Mouse (Mus musculus) cerebellum, postnatal 36 days (tissue): ENCODE measurements around the gene Cdc14a.

Experiments used
- DNase-seq, 2 experiments: peaks; one replicate each; pipeline ENCODE4 v3.0.0; 2021 to 2022; ENCODE audit warnings: mixed read lengths in 2 of 2

The Cdc14a gene

DNA sequence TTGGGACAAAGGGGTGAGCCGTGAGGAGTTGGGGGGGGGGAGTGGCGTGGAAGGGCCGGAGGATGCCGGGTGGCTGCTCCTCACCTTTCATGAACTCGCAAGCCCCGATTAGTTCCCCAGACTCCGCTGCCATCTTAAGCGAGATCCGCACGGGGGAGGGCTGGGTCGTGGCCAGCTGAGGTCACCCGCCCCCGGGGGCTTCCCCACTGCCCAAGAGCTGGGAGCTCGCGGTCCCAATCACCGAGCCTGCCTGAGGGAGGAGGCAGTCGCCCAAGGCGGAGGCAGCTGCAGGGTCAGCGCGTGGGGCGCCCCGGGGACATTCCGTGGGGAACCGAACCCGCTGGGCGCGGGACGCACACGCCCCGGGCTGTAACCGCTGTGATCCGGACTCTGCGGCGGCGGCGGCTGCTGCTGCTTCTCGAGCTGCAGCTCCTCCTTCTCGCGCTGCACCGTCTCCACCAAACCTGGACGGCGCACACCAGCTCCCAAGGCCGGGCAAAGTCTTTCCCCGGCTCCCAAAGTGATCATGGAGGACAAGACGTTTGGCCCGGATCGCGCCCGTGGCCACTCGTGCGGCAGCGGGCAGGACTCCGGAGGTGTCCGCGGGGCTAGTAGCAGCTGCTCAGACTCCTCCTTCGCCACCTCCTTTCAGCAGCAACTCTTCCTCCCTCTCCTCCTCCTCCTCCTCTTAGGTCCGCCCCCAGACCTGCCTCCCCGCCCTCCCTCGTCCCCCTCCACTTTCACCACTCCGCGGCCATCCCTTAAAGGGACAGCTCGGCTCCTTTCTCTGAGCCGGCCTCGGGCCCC lies at the start of gene Cdc14a:
TSS of gene Cdc14a (minus strand) at position 680 of the 807 bp plus-strand sequence.
- peak; percentile 55 to 61 for DNase-seq

DNA sequence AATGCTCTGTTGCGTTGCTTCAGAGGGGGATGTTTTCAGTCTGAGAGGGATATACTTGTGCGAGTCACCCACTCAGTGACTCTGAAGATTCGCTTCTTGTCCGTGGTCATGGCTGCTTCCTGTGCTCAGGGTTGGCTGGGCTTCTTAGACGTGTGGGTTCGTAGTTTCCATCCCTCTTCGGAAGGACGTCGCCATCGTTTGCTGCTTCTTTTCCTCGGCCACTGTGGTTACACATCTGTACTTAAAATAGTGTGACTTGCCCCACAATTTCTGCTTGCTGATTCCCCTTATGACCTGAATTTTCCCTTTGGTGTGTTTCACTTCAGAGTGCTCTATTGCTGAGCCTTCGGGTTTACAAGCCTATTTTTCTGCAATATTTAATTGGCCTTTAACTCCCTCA lies 41.9 kb upstream of the Cdc14a start:
- DNase-seq: no peak

DNA sequence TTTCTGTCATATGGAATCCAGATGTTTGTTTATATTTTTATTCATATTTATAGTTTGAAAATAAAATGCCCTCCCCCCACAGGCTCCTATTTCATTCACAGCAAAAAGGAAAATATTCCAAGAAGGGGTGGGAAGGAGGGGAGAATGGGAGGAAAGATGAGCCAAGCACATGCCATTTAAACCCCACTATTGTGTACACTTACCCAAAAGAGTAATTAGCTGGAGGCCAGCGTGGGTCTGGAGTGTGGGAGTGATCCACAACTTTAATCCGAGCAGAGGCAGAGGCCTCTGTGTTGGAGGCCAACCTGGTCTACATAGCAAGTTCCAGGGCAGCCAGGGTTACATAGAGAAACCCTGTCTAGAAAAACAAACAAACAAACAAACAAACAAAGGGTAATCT lies 40.5 kb upstream of the Cdc14a start:
- DNase-seq: no peak

DNA sequence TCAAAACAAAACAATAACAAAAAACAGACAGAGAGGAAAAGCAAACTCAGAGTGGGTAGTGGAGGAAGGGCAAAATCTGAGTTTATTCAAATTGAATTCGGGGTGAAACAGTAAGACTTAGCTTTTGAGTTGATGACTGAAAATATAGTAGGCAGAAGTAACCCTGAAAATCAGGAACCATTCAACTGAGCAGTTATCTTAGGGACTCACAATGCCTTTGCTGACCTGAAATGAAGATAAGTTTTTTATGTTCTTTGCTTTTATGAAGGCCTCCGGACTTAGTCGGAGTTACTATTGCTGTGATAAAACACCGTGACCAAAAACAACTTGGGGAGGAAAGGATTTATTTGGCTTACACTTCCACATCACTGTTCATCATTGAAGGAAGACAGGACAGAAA lies 37.2 kb upstream of the Cdc14a start:
- DNase-seq: no peak

DNA sequence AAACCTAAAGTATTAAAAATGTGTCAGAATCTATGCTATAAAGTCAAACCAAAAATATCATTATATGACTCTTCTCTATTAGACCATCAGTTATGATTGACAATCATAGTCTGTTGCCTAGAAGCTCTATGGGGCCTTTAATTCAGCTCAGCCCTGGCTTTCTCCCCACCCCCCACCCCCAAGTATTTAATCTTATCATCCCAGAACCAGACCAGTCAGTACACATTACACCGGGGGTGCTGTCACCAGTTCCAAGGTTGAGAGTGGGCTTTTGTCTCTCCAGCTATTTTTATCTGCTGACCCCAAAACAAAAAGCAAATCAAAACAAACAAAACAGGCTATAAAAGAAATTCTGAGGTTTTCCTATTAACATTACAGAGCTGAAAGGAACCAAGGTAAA lies 30.7 kb upstream of the Cdc14a start:
- DNase-seq: no peak

DNA sequence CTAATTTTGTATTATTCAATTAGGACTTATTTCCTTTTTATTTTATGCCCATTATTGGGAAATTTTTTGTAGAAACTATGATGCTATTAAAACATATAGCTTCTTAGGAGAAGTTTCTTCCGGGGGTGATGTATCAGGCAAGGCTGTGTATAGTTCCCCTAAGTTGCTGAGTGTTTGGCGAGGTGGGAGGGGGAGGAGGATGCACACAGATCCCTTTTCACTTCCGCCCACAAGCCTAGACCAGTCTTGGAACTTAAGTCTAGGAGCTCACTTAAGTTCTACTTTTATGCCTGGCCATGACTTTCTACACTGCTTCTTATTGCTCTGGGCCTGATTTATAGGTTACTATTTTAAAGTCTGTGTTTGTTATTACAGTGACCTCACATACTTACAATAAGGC lies 26.9 kb upstream of the Cdc14a start:
- no peak for DNase-seq

DNA sequence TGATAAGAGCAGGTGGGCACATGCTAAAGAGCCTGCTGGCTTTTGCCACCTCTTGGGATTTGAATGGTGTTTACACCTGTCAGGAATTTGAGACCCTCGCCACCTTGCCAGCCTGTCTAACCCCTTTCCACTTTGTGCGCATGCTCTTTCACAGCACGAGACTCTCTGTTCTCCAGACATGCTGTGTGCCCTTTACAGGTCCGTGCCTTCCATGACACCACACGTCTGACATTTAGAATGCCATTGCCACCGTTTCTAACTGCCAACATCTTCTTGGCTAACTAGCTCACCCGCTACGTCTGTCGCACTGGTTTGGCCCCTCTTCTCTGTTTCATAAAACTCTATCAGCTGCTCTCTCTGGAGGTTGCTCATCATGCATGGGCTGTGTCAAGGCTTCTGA lies 20.5 kb upstream of the Cdc14a start:
- DNase-seq: no peak

DNA sequence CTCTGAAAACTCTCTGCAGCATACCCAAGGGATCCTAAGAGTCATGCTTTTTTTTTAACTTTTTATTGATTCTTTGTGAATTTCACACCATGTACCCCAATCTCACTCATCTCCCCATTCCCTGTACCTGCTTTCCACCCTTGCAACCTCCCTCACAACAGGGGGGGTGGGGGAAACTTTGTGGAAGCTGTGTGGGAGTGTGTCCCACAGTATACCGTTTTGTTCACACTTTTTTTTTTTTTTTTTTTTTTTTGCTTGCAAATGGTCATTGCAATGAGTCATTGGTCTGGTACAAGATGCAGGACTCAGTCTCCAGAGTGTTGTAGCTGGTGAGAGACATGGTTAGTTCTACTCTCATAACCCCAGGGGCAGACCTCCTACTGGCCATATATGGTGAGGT lies 19.0 kb upstream of the Cdc14a start:
- no peak for DNase-seq

DNA sequence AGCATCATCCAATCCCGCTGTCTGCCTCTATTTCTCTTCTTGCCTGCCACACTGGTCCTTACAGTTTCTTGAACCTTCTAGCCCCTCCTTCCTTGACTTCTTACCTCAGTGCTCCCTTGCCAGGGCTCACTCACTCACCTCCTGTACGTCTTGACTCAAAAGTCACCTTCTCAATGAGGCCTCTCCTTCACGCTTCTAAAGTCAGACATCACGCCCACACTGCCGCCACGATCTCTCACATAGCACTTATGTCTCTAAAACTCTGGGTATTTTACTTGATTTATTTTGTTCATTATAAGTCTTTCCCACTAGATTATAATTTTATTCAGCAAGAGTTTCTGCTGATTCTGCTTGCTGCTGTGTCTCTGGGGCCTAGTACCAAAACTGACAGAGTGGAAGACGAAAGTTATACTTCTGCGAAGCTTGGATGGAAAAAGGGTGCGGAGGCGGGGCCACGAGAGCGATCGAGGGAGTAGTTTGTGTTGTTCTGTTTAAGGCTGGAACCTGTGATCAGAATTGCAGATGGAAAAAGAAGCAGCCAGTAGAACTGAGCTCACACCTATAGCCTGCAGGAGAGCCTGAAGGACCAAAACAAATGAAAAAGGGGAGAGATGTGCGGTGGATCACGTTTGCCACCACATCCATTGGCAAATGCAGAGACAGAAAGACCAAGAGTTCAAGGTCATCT lies 17.8 kb upstream of the Cdc14a start:
- no peak for DNase-seq

DNA sequence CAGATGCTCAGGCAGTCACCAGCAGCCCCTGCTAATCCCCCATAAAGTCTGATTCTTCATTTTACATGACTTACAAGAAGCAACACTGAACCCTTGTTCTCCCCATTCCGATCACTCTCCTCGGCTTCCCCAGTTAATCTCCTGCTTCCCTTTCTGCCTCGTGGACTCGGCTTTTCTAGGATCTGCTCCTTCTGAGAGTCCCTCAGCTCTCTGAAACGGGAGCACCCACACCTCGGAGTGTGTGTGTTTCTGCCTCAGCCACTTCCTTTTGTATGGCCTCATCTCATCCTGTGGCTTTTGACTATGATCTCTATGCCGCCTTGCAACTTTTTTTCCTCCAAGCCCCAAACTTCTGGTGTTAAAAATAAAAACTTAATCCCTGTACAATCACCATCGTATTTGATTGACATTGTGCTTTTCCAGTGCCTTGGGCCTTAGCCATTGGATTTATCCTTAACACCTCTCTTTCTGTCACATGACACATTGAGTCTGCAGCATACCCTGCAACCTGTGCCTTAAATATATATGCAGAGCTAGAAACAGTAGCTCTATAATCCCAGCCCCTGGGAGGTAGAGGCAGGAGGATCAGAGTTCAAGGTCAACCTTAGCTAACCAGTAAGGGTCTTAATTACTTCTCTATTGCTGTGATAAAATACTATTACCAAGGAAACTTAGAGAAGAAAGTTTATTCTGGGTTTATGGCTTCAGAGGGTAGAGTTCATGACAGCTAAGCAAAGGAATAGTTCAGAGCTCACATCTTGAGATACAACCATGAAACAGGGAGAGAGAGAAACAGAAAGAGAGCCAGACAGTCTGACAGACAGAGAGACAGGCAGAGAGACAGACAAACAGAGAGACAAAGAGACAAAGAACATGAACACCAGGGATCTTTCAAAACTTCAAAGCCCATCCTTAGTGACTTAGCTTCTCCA lies 16.5 kb upstream of the Cdc14a start:
- no peak for DNase-seq

DNA sequence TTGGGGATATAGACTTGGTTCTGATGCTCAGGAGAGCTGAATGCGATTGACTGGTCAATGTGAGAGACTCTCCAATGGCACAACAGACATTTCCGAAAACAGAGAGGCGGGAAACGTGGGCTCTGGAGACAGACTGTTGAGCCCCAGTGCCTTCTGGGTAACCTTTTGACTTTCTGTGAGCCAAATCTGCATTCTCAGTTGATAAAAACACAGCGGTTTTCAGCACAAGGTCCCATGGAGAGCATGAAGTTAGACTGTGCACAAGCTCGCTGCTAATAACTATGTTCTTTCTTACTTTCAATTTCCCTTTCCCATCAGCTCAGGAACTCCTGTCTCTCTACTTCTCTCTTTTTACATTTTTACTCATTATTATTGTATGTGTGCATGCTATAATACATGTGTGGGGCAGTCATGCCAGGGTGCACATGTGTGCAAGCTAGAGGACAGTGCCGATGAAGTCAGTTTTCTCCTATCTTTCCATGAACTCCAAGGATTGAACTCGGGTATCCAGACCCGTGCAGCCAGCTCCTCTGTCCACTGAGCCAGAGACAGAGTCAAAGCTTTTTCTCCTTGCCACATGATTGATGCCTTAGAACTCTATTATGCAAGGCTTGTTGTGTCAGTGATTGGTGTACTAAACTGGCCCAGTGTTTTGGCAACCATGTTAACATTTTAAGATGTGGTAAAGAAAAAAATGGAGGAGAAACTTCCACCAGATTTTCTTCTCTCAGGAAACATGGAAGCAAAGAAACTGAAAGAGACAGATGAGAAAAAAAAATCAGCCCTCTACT lies 13.2 kb upstream of the Cdc14a start:
- DNase-seq: no peak

DNA sequence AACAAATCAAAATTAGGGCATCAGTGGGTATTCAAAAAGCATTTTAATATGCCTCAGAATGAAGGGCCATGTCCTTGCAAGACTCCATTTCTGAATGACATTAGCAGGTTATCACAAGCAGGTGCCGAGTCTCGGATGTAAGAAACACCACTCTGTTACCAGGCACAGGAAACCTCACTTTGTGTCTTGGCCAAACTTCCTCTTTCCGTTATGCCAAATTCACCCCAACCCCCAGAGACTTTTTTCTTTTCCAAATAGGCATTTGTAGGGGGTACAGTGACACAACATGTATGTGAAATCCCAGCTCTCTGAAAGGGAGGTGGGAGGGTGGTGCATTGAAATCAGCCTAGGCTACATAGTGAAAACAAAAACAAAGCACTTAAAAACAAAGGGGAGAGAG lies 12.3 kb upstream of the Cdc14a start:
- DNase-seq: no peak

DNA sequence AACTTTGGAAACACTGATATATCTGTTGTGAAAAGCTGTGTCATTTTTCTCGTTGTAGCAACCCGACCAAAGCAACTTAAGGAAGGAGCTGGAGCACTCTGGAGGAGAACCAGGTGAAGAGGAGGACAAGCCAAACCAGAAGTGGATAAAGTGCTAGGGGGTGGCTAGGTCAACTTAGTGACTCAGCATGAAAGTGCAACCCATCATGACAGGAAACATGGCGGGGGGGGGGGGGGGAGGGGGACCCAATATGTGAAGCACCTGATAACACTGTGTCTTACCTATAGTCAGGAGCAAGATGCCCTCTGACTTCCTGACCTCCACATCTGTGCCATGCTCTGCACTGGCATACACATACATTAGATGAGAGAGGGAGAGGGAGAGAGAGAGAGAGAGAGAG lies 10.9 kb upstream of the Cdc14a start:
- no peak for DNase-seq

DNA sequence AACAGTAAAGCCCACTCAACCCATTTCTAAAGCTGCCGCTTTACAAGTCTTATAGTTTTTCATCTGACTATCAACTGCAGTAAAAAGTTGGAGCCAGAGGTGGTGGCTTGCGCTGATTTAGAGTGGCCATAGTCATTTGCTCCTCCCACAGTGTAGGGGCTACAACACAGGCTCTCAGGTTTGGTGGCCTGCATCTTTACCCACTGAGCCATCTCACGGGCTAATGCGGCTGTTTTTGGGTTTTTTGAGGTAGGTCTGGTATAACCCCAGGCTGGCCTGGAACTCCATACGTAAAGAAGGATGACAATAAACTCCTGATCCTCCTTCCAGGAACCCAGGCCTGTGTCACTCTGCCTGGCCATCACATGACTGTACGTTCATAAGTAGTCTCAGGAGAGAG lies 2.1 kb upstream of the Cdc14a start:
- DNase-seq: no peak

DNA sequence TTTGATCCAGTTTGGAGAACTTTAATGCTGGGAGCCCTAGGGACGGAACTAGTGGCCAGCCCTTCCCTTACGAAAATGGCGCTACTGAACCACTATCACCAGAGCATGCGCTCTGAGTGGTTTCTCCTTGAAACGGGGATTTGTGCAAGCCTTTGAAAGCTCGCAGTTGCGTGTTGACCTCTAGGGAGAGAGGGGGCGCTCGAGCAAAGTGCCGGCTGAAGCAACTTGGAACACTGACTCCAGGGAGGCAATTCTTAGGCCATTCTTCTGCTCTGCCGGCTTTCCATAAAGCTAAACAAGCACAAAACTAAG lies 1.1 kb upstream of the Cdc14a start:
- DNase-seq: peak; percentile 72 to 75

DNA sequence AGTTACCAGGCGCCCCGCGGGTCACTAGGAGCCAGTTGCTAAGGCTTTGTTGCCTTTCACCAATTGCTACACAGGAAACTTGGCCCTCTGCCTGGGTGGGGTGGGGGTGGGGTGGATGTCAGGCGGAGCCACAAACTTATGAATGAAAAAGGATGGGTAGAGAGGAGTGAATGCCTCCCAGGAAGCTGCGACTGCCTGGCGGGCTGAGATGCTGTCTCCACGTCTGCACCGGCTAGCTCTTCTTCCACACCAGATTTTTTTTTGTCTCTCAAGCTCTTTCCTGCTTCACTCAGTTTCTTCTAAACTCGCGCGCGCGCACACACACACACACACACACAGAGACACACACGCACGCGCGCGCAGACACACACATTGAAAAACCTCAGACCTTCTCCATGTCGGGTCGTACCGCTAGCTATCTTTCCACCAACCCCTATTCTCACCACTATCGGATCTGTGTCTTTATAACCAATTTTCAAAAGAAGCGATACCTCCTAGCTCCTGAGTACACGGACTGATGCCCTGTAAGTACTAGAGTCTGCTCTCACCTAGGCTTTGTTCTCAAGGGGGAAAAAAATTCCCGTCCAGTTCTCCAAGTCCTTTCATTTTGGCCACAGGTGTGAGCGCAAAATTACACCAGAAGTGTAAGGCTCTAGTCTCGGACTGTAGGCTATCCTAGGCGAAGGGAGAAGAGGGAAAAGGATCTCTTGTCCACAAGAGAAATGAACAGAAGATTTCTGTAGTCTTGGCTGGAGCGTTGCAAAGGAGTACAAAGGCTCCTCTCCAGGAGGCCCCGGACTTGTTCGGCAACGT lies 534 bp upstream of the Cdc14a start:
- peak in 1 of 2 experiments; percentile 41 for DNase-seq

DNA sequence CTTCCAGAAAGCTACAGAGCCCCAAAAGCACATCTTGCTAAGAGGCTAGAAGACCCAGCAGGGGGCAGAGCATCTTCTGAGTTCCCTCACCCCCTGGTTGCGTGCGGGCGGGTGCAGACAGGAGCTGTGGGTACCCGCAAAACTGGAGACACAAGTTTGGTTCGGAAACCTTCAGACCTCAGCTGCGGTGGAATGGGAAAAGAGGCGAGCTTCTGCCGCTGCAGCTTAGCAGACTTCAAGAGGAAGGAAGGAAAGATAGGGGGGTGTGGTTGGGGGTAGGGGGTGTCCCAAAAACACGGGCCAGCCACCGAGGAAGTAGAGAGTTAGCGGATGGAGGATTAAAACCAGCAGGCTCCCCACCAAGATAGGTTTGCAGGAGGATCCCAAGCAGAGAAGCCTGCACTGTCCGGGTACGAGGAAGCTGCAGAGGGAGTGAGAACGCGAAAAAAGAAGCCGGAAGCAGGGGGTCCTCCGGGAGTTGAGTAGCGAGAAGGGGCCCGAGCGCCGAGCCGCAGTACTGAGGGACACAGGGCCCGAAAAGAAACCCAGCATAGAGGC lies 958 bp downstream of the Cdc14a start:
- DNase-seq: peak; percentile 26 to 33

DNA sequence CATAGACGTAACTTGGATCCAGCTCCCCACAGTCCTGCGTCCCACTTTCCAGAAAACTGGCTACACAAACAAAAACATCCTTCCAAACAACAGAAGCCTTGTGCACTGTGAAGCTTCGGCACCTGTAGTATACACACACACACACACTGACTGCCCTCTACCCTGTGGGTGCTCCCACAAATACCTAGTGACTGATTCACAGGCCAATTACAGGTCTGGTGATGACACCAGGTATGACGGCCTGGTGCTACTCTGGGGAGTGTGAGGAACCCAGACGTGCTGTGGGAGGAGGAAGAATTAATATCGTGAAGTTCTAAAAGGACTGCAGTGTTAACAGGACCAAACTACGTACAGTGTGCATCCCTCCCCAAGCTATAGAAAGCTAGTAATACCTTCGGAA lies 1.8 kb downstream of the Cdc14a start:
- DNase-seq: no peak

DNA sequence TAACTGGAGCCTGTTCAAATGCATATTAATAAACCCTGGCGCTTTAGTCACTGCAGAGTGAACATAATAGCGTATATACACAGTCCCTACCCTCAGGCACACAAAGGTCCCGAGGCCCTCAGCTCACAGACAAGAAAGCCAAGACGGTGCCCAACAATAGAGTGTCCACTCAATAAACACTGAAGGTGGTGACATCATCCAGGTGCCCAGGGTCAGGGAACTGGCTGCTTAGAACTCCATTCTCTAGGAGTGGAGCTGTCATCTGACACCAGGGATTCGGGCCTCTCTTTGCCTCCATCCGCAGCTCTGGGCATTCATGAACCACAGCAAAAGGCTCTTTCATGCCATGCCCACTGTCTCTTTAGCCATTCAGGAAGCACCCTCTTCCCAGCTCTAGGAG lies 2.7 kb downstream of the Cdc14a start:
- DNase-seq: no peak

DNA sequence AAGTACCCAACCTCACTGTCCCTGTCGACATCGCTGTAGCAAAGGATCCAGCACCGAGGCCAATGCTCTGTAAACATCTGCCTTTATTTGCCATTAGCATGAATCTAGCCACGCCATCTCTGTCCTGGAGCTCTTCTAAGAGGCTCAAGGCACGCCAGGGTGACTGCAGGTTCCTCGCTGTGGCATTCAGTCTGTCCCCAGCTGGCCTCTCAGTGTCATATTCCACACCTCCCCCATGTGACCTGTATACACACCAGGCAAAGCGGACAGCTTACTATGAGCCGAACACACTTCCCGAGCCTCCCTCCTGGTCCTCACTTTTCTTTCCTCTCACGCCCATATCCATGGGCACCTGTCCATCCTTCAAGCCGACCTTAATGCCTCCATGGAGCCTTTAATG lies 4.0 kb downstream of the Cdc14a start:
- DNase-seq: no peak

DNA sequence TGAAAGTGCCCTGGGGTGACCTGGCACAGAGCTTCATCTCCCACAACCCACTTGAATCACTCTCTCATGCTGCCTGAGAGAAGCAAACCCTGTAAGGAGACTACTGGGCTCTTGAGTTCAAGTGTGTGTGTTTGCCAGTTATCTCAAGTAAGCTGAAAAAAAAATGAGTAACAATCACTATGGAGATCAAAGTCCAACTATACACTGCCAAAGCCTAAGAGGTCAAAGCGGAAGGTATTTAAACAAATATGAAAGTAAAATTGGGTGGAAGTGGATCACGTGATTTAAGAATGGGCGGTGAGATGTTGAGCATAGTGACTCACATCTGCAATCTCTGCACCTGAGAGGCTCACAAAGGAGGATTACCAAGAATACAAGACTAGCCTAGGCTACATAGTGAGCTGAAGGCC lies 9.4 kb downstream of the Cdc14a start:
- no peak for DNase-seq
